32 mouse cellular contexts compared by ENCODE assay signal in the genomic region with DNA sequence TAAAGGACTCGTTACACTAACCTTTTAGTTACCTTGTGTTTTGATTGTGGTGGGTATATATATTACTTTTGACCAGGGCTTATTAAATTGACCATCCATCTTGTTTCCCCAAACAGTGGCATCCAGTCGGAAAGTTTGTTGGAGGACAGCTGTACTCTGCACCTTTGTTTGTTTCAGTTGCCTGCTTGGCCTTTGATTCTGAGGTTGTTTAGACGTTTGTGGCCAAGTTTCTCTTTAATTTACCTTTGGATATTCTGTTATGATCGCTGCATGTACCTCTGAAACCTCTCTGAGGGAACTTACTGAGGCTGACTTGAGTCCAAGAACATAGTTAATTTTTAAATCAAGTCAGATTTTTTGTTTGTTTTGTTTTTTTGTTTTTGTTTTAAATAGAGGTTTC.
"Had no signal": no experiment of that assay in that cellular context is flagged by ENCODE, and none has a peak within 500 bp of the region (broad histone marks: within the 10 kb centered on the region; RNA-seq: fewer than 3 reads in every experiment).

No protein-coding gene starts in this region.

- DNase-seq: left cerebral cortex, postnatal 4 days; liver; liver, embryonic 13.5 days; liver, postnatal 0 days; lung, adult 18-20 months; lung, adult 2 months; lung, embryonic 14.5 days; lung, postnatal 10 days; lung, postnatal 14 days; lung, postnatal 36 days; lung, postnatal 4 days; midbrain, embryonic 14.5 days had no signal

- H3K4me3 ChIP-seq: limb, embryonic 10.5 days; limb, embryonic 12.5 days; limb, embryonic 13.5 days; limb, embryonic 15.5 days; liver, embryonic 12.5 days; liver, embryonic 13.5 days; liver, embryonic 15.5 days; lung, embryonic 15.5 days; megakaryocyte, embryonic 14.5 days; midbrain, embryonic 10.5 days; midbrain, embryonic 12.5 days; midbrain, embryonic 13.5 days; midbrain, embryonic 15.5 days; myocyte; neural tube, embryonic 12.5 days; neural tube, embryonic 13.5 days had no signal

- H3K4me2 ChIP-seq: limb, embryonic 12.5 days; limb, embryonic 13.5 days; limb, embryonic 15.5 days; liver, embryonic 12.5 days; liver, embryonic 13.5 days; liver, embryonic 15.5 days; lung, embryonic 14.5 days; lung, embryonic 15.5 days; midbrain, embryonic 11.5 days; midbrain, embryonic 12.5 days; midbrain, embryonic 13.5 days; midbrain, embryonic 15.5 days; neural tube, embryonic 12.5 days; neural tube, embryonic 13.5 days had no signal

- H3K9ac ChIP-seq: limb, embryonic 12.5 days; limb, embryonic 13.5 days; limb, embryonic 15.5 days; liver, embryonic 12.5 days; liver, embryonic 13.5 days; liver, embryonic 14.5 days; liver, embryonic 15.5 days; liver, postnatal 0 days; lung, embryonic 14.5 days; lung, embryonic 15.5 days; midbrain, embryonic 12.5 days; midbrain, embryonic 13.5 days; midbrain, embryonic 15.5 days; neural tube, embryonic 12.5 days; neural tube, embryonic 13.5 days had no signal

- H3K9me3 ChIP-seq: limb, embryonic 10.5 days; limb, embryonic 12.5 days; limb, embryonic 13.5 days; limb, embryonic 15.5 days; liver, embryonic 12.5 days; liver, embryonic 13.5 days; liver, embryonic 15.5 days; lung, embryonic 15.5 days; megakaryocyte, embryonic 14.5 days; midbrain, embryonic 10.5 days; midbrain, embryonic 12.5 days; midbrain, embryonic 13.5 days; midbrain, embryonic 15.5 days; neural tube, embryonic 12.5 days; neural tube, embryonic 13.5 days had no signal

- H3K36me3 ChIP-seq: limb, embryonic 15.5 days; liver, embryonic 13.5 days; liver, embryonic 15.5 days; lung, embryonic 15.5 days; midbrain, embryonic 12.5 days; midbrain, embryonic 13.5 days; midbrain, embryonic 15.5 days; neural tube, embryonic 12.5 days had no signal

- H3K27ac ChIP-seq: limb, embryonic 10.5 days; limb, embryonic 12.5 days; limb, embryonic 13.5 days; limb, embryonic 15.5 days; liver, embryonic 13.5 days; liver, embryonic 14.5 days; liver, embryonic 15.5 days; lung, embryonic 15.5 days; macrophage; midbrain, embryonic 10.5 days; midbrain, embryonic 12.5 days; midbrain, embryonic 13.5 days; midbrain, embryonic 15.5 days; neural tube, embryonic 12.5 days; neural tube, embryonic 13.5 days had no signal

- H3K4me1 ChIP-seq: lung, embryonic 15.5 days; midbrain, embryonic 10.5 days; midbrain, embryonic 12.5 days had no signal

- H3K27me3 ChIP-seq: limb, embryonic 12.5 days; limb, embryonic 13.5 days; limb, embryonic 15.5 days; liver, embryonic 12.5 days; liver, embryonic 13.5 days; liver, embryonic 15.5 days; lung, embryonic 15.5 days; megakaryocyte, embryonic 14.5 days; midbrain, embryonic 12.5 days; midbrain, embryonic 13.5 days; midbrain, embryonic 15.5 days; neural tube, embryonic 12.5 days; neural tube, embryonic 13.5 days had no signal

- ATAC-seq: liver, embryonic 12.5 days; liver, postnatal 0 days; lung, postnatal 0 days; midbrain, embryonic 13.5 days; midbrain, embryonic 15.5 days; midbrain, embryonic 16.5 days had no signal
